Mouse (Mus musculus) ovary, postnatal 36 days (tissue): ENCODE measurements around the gene Gpr33.

Experiments used
- DNase-seq: peaks from one replicate; pipeline ENCODE4 v3.0.0; 2022; ENCODE audit warnings: low spot score, mixed read lengths

The Gpr33 gene

DNA sequence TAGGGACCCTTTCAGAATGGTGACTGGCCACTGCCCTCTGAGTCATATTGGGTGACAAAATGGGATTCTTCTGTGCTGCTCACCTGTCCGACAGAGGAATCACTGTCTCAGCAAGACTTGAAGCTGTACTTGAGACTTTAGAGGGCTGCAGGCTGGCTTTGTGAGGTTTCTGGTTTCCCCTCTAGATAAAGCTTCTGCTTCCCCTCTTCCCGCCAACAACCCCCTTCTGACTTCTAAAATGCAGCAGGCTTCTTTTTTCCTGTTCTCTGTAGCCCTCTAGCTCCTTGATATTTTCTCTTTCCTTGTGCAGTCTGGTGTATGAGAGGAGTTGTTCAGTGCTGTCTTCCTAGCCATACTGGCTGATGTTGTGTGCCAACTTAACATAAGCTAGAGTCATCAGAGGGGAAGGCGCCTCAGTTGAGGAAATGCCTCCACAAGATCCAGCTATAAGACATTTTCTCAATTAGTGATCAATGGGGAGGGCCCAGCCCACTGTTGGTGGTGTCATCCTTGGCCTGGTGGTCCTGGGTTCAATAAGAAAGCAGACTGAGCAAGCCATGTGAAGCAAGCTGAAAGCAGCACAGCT is 42.6 kb downstream of the Gpr33 start:
- DNase-seq: no peak

- DNase-seq: no peak
Observed at GRCm38 (mm10) chr12:51983625-51984024, 44.2 kb downstream of the Gpr33 start.

GRCm38 (mm10) chr12:51976531-51976930 is 51.3 kb downstream of the Gpr33 start:
- DNase-seq: no peak

- no peak for DNase-seq
Observed at GRCm38 (mm10) chr12:51974381-51974780, 53.5 kb downstream of the Gpr33 start.
